23 mouse cellular contexts compared by ENCODE assay signal in genomic region chr11:67480204-67480956, GRCm38 (mm10).
"Had no signal": no experiment of that assay in that cellular context is flagged by ENCODE, and none has a peak within 500 bp of the region (broad histone marks: within the 10 kb centered on the region; RNA-seq: fewer than 3 reads in every experiment).

No protein-coding gene starts in this region.

- H3K36me3 ChIP-seq: limb, embryonic 10.5 days; limb, embryonic 13.5 days; liver, embryonic 12.5 days; liver, embryonic 15.5 days; lung, embryonic 15.5 days; midbrain, embryonic 10.5 days; midbrain, embryonic 13.5 days; neural tube, embryonic 13.5 days; stomach, embryonic 15.5 days had no signal

- DNase-seq: kidney, adult 18-20 months; kidney, adult 9 months; kidney, postnatal 14 days; layer of hippocampus, adult 9-11 months; layer of hippocampus, postnatal 36 days; liver; lung, adult 18-20 months; lung, postnatal 10 days; right cerebral cortex, postnatal 14 days; thymus, postnatal 25 days had no signal

- ATAC-seq: liver, embryonic 12.5 days; midbrain, embryonic 13.5 days; midbrain, embryonic 16.5 days had no signal

- H3K4me1 ChIP-seq: liver, embryonic 12.5 days; midbrain, embryonic 13.5 days; neural tube, embryonic 13.5 days had no signal

- H3K27ac ChIP-seq: layer of hippocampus, adult 2 months; limb, embryonic 10.5 days; limb, embryonic 13.5 days; liver, embryonic 12.5 days; liver, embryonic 15.5 days; lung, embryonic 15.5 days; midbrain, embryonic 10.5 days; midbrain, embryonic 13.5 days; neural tube, embryonic 13.5 days; stomach, embryonic 15.5 days had no signal

- H3K9ac ChIP-seq: limb, embryonic 13.5 days; liver, embryonic 12.5 days; liver, embryonic 15.5 days; lung, embryonic 15.5 days; midbrain, embryonic 13.5 days; neural tube, embryonic 13.5 days; stomach, embryonic 15.5 days had no signal

- H3K9me3 ChIP-seq: limb, embryonic 10.5 days; limb, embryonic 13.5 days; liver, embryonic 12.5 days; liver, embryonic 15.5 days; lung, embryonic 15.5 days; megakaryocyte, embryonic 14.5 days; midbrain, embryonic 10.5 days; midbrain, embryonic 13.5 days; neural tube, embryonic 13.5 days; stomach, embryonic 15.5 days had no signal

- H3K27me3 ChIP-seq: limb, embryonic 13.5 days; liver, embryonic 12.5 days; liver, embryonic 15.5 days; lung, embryonic 15.5 days; midbrain, embryonic 13.5 days; neural tube, embryonic 13.5 days; stomach, embryonic 15.5 days had no signal

- H3K4me3 ChIP-seq: layer of hippocampus, adult 2 months; limb, embryonic 10.5 days; limb, embryonic 13.5 days; liver, embryonic 12.5 days; liver, embryonic 15.5 days; lung, embryonic 15.5 days; megakaryocyte, embryonic 14.5 days; midbrain, embryonic 10.5 days; midbrain, embryonic 13.5 days; myocyte; neural tube, embryonic 13.5 days; stomach, embryonic 15.5 days had no signal

- H3K4me2 ChIP-seq: limb, embryonic 13.5 days; liver, embryonic 12.5 days; liver, embryonic 15.5 days; lung, embryonic 15.5 days; midbrain, embryonic 13.5 days; neural tube, embryonic 13.5 days; stomach, embryonic 15.5 days had no signal
